Mouse (Mus musculus) intestine, embryonic 15.5 days (tissue): ENCODE measurements around the gene Rae1. TPM values are rescaled to one million over a fixed set of nuclear protein-coding genes. Genes with fewer than 3 reads are reported as not detected.

Experiments used
- ATAC-seq: fragments of 200-750 bp; cut with Nextera tagmentation; 2 replicates; pipeline ENCODE4 v1.8.0; 2017; ENCODE audit warnings: moderate TSS enrichment, moderate library complexity
- H3K27ac ChIP-seq: fragments of 300-500 bp; sonication (generic); 2 replicates; pipeline ENCODE4 v1.5.1; 2015; ENCODE audit warnings: mild to moderate bottlenecking, inconsistent platforms
- H3K27me3 ChIP-seq: fragments of 300-500 bp; sonication (generic); replicated peaks from 2 replicates; pipeline ENCODE4 v1.6.1; 2015; ENCODE audit warnings: inconsistent platforms
- H3K36me3 ChIP-seq: fragments of 300-500 bp; sonication (generic); 2 replicates; pipeline ENCODE4 v1.6.1; 2015; ENCODE audit warnings: inconsistent platforms
- H3K4me1 ChIP-seq: fragments of 300-500 bp; sonication (generic); replicated peaks from 2 replicates; pipeline ENCODE4 v1.6.1; 2015; ENCODE audit warnings: inconsistent platforms
- H3K4me2 ChIP-seq: fragments of 300-500 bp; sonication (generic); replicated peaks from 2 replicates; pipeline ENCODE4 v1.6.1; 2015; ENCODE audit warnings: mild to moderate bottlenecking, inconsistent platforms
- H3K4me3 ChIP-seq: fragments of 300-500 bp; sonication (generic); replicated peaks from 2 replicates; pipeline ENCODE4 v1.5.1; 2015; ENCODE audit warnings: inconsistent platforms
- H3K9ac ChIP-seq: fragments of 300-500 bp; sonication (generic); 2 replicates; pipeline ENCODE4 v1.6.1; 2015; ENCODE audit warnings: inconsistent platforms
- H3K9me3 ChIP-seq: fragments of 300-500 bp; sonication (generic); 2 replicates; pipeline ENCODE4 v1.6.1; 2016; ENCODE audit warnings: inconsistent platforms
- WGBS: fragments of 180-500 bp; shearing (Covaris S2); methylation state at CpG from one replicate; pipeline ENCODE4 v1.1.7; 2015; 5-methylcytosine and 5-hydroxymethylcytosine counted together
- polyA plus RNA-seq: library from polyadenylated mRNA; unstranded; fragments of >200 nt; fragmentation: Nextera tagmentation; extraction: Ambion mirVana; gene quantifications from 2 replicates; pipeline ENCODE4 v1.2.1, GENCODE M21; 2015

Rae1 gene
- polyA plus RNA-seq, 1 experiment from 2014 or later, result 131 TPM

DNA sequence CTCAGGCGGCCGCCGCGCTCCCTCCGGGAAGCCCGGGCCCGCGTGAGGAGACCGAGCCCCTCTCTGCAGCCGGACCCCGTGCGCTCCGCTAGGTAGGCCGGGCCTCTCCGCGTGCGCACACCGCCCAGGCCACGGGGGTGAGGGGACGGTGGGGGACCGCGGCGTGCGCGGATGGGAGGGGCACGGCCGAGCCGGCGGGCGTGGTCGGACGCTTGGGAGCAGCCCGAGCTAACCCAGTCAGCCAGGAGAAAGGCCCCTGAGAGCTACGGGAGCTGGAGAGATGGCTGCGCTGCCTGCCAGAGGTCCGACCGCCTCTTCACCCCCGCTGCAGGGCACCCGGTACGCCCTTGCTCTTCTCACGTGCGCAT lies 352 bp downstream of the Rae1 start:
- ATAC-seq, result peak; percentile 95
- Histone ChIP-seq H3K36me3 (peaks cover 19% of the 10 kb centered on the region; the same call in 1 of the 2 replicates), H3K9me3 (no peaks in the 10 kb centered on the region), H3K9ac (peak overlapping the region; percentile 91), H3K27ac (peak overlapping the region; percentile 92), H3K4me2 (peak overlapping the region; percentile 78), H3K27me3 (no peaks in the 10 kb centered on the region), H3K4me3 (peak overlapping the region; percentile 95), H3K4me1 (peaks cover 13% of the 10 kb centered on the region)
- under 1% methylated on average over 42 of the region's 42 CpGs for WGBS

DNA sequence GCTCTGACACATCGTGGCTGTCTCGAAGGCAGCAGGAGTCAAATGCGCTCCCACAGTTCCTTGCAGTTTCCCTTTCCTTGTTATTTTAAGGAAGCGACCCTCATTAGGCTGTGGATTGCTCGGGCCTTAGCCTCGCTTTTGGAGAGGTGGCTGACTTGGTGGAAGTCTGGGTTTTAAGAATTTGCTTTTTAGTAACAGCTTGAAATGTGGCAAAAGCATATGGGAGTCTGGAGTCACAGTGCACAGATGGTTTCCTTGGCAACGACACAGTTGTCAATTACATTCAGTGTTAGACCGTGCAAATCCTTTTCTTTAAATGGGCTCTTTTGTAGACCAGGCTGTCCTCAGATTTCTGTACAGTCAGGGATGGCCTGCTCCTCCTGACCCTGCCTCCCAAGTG lies 1.0 kb downstream of the Rae1 start:
- WGBS, result 15% methylated on average over 8 of the region's 8 CpGs
- no peak overlapping the region for H3K27ac ChIP-seq
- H3K9me3 ChIP-seq, result no peaks in the 10 kb centered on the region
- H3K9ac ChIP-seq, result peak overlapping the region; percentile 91
- H3K36me3 ChIP-seq, result peaks cover 22% of the 10 kb centered on the region; the same call in 1 of the 2 replicates
- peak overlapping the region; percentile 78 for H3K4me2 ChIP-seq
- H3K4me1 ChIP-seq, result peaks cover 13% of the 10 kb centered on the region
- H3K4me3 ChIP-seq, result peak overlapping the region; percentile 95
- H3K27me3 ChIP-seq, result no peaks in the 10 kb centered on the region
- ATAC-seq, result no peak

DNA sequence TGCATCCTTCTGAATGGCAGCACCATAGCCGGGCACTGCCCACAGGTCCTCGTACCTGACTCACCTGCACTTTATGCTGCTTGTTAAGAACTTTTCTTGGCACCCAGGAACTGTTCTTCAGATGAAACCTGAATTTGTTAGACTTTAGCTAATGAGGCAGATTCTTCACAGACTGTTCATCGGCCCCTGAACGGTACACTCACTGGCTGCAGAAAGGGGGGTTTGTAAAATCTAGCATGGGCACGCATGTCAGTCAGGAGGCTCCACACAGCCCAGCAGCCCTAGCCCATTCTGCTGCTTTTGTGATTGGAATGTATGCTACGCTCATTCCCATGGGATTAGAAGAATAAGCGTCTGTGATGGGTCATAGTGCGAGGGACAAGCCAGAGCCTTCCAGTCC lies 3.8 kb downstream of the Rae1 start:
- Histone ChIP-seq H3K36me3 (peaks cover 48% of the 10 kb centered on the region), H3K4me2 (no peak overlapping the region), H3K27ac (no peak overlapping the region), H3K27me3 (no peaks in the 10 kb centered on the region), H3K9me3 (no peaks in the 10 kb centered on the region), H3K4me1 (peaks cover 13% of the 10 kb centered on the region), H3K9ac (no peak overlapping the region), H3K4me3 (no peak overlapping the region)
- 90% methylated on average over 8 of the region's 8 CpGs for WGBS
- no peak for ATAC-seq

DNA sequence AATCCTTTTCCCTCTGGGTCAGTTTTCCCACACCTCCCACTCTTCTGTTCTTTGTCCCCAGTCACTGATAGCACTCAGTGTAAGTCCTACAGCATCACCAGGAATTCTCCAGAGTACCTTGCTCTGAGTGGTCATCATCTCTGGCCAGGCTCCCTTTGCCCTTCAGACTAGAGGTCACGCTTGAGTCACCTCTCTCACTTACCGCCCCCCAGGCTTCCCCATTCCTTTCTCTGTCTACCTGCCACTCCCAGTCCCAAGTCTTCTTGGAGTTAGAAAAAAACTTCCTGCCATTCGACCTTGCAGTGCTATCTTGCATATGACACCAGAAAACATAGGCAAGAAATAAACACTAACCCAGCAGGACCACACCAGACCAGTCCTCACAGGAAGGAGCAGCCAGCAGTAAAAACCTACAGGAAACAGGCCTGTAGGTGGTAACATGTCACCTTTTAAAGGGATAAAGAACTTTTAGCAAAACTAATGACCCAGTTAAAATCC lies 10.4 kb downstream of the Rae1 start:
- Histone ChIP-seq H3K9me3 (no peaks in the 10 kb centered on the region), H3K4me3 (no peak overlapping the region), H3K27me3 (no peaks in the 10 kb centered on the region), H3K27ac (no peak overlapping the region), H3K4me1 (no peaks in the 10 kb centered on the region), H3K36me3 (peaks cover 80% of the 10 kb centered on the region), H3K4me2 (no peak overlapping the region), H3K9ac (no peak overlapping the region)
- WGBS, result 74% methylated on average over 3 of the region's 3 CpGs
- peak; percentile 47; the same call in 1 of the 2 replicates for ATAC-seq

DNA sequence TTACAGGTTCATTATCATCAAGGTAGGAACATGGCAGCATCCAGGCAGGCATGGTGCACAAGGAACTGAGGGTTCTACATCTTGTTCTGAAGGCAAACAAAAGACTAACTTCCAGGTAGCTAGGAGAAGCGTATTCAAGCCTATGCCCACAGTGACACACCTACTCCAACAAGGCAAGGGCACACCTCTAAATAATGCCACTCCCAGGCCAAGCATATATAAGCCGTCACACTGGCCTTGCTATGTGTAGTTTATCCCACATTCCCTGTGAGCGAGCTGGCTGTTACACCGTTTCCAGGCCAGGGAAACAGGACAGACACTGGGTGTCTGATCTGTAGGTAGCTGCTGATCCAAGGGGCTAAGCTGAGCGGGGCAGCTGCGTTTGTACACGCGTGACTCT lies 11.5 kb downstream of the Rae1 start:
- Histone ChIP-seq H3K9ac (no peak overlapping the region), H3K4me3 (no peak overlapping the region), H3K4me1 (no peaks in the 10 kb centered on the region), H3K27ac (no peak overlapping the region), H3K36me3 (peaks cover 75% of the 10 kb centered on the region), H3K9me3 (no peaks in the 10 kb centered on the region), H3K27me3 (no peaks in the 10 kb centered on the region), H3K4me2 (no peak overlapping the region)
- 90% methylated on average over 8 of the region's 8 CpGs for WGBS
- no peak for ATAC-seq

DNA sequence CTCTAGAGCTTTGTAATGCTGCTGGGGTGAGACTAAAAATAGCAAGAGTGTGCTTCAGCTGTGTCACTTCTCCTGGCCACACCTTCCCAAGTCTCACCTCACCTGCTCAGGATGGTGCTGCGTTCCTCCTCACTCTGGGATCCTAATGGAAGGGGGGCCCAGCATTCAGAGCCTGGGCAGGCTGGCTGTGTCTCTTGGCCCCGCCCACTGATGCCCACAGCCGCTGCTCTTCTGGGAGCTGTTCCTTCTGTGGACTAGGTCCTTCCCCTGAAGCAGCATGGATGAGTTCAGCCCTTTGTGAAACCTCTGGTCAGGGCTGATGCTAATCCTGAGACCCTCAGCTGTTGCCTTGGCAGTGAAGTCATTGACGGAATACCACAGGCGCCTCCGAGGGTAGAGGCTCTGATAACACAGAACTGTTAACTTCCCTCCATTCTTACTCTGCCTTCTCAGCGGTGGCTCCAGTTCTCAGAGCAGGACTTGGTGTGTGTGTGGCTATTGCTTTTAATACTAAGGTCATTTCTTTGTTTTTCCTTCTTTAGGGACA lies 14.9 kb downstream of the Rae1 start:
- no peak overlapping the region for H3K27ac ChIP-seq
- peaks cover 12% of the 10 kb centered on the region for H3K4me1 ChIP-seq
- no peaks in the 10 kb centered on the region for H3K27me3 ChIP-seq
- H3K9me3 ChIP-seq, result no peaks in the 10 kb centered on the region
- no peak for ATAC-seq
- H3K4me3 ChIP-seq, result no peak overlapping the region
- WGBS, result 76% methylated on average over 7 of the region's 7 CpGs
- no peak overlapping the region for H3K4me2 ChIP-seq
- no peak overlapping the region for H3K9ac ChIP-seq
- H3K36me3 ChIP-seq, result peaks cover 47% of the 10 kb centered on the region

DNA sequence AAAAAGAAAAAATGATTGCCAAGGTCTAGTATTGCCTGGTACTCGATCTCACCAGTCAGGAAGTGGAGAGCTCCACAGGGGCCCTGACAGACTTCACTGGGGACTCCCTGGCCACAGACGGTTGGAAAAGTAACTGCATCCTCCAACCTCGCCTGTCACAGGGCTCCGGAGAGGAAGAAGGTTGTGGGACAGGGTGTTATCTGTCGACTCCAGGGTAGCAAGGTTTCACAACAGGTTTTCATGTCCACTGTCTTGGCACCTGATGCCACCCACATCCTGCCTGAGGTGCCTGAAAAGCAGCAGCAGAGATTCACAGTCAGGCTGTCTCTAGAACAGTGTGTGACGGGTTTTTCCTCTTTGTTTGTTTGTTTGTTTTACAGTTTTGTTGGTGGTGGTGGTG lies 18.0 kb downstream of the Rae1 start:
- ATAC-seq, result no peak
- H3K4me3 ChIP-seq, result no peak overlapping the region
- H3K4me2 ChIP-seq, result no peak overlapping the region
- 44% methylated on average over 6 of the region's 6 CpGs for WGBS
- H3K4me1 ChIP-seq, result peaks cover 25% of the 10 kb centered on the region
- no peak overlapping the region for H3K9ac ChIP-seq
- H3K27me3 ChIP-seq, result 0 out of 2 replicates have a peak, but pooled peaks cover 4% of the 10 kb centered on the region
- peaks cover 20% of the 10 kb centered on the region for H3K36me3 ChIP-seq
- no peaks in the 10 kb centered on the region for H3K9me3 ChIP-seq
- H3K27ac ChIP-seq, result no peak overlapping the region

DNA sequence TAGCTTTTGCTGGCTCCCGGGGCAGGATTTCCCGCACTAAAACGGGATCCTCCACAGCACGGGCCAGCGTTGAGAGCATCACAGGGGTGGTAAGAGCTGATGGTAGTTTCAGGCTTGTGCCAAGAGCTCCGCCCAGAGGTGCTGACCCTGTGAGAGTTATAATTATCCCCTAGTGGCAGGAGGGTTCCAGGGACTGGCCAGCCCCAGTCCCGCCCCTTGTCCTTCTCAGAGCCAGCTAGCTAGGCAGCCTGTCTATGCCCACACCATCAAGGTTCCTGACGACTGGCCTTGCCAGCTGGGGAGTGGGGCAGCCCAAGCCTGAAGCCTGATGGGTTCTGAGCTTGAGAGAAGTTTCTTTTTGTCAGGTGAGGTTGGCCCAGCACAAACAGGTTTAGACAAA lies 18.7 kb downstream of the Rae1 start:
- whole genome bisulfite sequencing, result 31% methylated on average over 8 of the region's 8 CpGs
- Histone ChIP-seq H3K4me1 (peaks cover 31% of the 10 kb centered on the region), H3K9me3 (no peaks in the 10 kb centered on the region), H3K27me3 (0 out of 2 replicates have a peak, but pooled peaks cover 4% of the 10 kb centered on the region), H3K4me2 (no peak overlapping the region), H3K36me3 (peaks cover 14% of the 10 kb centered on the region), H3K9ac (no peak overlapping the region), H3K4me3 (no peak overlapping the region), H3K27ac (no peak overlapping the region)
- ATAC-seq, result no peak

DNA sequence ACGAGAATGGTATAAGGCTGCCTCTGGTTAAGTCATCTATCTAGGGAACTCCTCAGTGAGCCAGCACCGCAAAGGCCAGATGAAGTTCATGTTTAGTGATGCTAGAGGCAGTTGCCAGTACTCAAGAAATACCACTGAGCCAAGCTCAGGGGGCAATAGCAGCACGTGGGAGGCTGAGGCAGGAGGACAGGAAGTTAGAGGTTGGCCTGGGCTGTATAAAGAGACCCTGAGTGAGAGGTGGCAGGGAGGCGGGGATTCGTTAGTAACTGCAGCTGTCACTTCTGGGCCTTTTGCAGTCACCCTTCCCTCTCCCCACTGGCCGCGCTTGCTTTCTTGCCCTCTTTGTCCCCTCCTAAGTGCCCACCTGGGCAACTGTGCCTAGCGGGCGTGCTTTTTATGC lies 19.4 kb downstream of the Rae1 start:
- H3K4me1 ChIP-seq, result peaks cover 37% of the 10 kb centered on the region
- peak overlapping the region; percentile 90 for H3K4me2 ChIP-seq
- peak overlapping the region; percentile 38 for H3K4me3 ChIP-seq
- peaks cover 7% of the 10 kb centered on the region; the same call in 1 of the 2 replicates for H3K36me3 ChIP-seq
- H3K9ac ChIP-seq, result peak overlapping the region; percentile 51
- H3K27ac ChIP-seq, result no peak overlapping the region
- H3K9me3 ChIP-seq, result no peaks in the 10 kb centered on the region
- 0 out of 2 replicates have a peak, but pooled peaks cover 4% of the 10 kb centered on the region for H3K27me3 ChIP-seq
- WGBS, result 21% methylated on average over 9 of the region's 9 CpGs
- no peak for ATAC-seq

DNA sequence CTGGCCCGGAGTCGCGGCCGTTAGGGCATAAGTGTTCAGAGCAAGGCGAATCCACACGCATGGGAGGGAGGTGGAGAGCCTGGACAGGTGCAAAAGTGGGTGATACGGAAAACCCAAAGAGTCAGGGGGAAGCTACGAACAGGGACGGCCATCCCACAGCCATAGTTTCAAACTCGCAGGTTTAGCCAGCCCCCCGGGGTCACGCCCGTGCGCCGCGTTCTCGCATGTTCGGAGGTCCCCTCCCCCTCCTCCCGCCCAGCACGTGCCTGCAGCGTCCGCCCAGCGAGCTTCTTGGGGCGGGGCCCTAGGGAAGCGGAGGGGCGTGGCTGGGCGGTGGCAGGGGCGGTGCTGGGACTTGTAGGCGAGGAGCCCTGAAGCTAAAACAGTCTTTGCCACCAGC lies 19.9 kb downstream of the Rae1 start:
- peaks cover 42% of the 10 kb centered on the region for H3K4me1 ChIP-seq
- peak overlapping the region; percentile 51 for H3K9ac ChIP-seq

DNA sequence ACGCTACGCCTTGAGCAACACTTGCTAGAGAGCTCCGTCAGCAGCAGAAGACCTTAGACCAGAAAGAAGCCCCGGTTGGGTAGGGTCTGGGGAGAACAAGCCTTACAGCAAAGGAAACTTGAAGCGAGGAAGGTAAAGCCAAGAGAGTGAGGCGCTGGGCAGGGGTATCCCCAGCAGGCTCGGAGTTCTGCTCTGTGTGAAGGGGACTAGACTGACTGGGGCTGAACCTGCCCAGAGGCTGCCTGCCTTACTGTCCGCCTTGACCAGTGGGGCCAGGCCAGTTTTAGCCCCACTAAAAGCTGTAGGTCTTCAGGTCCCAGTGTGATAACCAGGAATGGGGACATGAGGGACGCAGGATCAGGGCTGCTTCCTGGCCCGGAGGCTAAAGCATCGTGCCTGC lies 20.5 kb downstream of the Rae1 start, which contains the start of gene Rbm38:
Gene Rbm38, plus strand, starts transcription at position 69 of the 400 bp plus-strand sequence.
- WGBS, result 42% methylated on average over 11 of the region's 11 CpGs
- H3K4me1 ChIP-seq, result peaks cover 48% of the 10 kb centered on the region
- 0 out of 2 replicates have a peak, but pooled peaks cover 4% of the 10 kb centered on the region for H3K27me3 ChIP-seq
- no peak for ATAC-seq
- peak within 1 kb of the TSS; percentile 83 for H3K4me3 ChIP-seq
- no peak within 1 kb of the TSS for H3K27ac ChIP-seq
- no peaks in the 10 kb centered on the region for H3K9me3 ChIP-seq
- no peaks in the 10 kb centered on the region for H3K36me3 ChIP-seq
- H3K9ac ChIP-seq, result peak within 1 kb of the TSS; percentile 51
- peak within 1 kb of the TSS; percentile 90 for H3K4me2 ChIP-seq

More for the DNA sequence above, 19.9 kb downstream of the Rae1 start:
- Histone ChIP-seq H3K36me3 (peaks cover 2% of the 10 kb centered on the region; the same call in 1 of the 2 replicates), H3K4me2 (peak overlapping the region; percentile 90), H3K27ac (no peak overlapping the region), H3K9me3 (no peaks in the 10 kb centered on the region), H3K27me3 (0 out of 2 replicates have a peak, but pooled peaks cover 4% of the 10 kb centered on the region), H3K4me3 (peak overlapping the region; percentile 38)
- under 1% methylated on average over 29 of the region's 29 CpGs for WGBS
- ATAC-seq, result peak; percentile 80

DNA sequence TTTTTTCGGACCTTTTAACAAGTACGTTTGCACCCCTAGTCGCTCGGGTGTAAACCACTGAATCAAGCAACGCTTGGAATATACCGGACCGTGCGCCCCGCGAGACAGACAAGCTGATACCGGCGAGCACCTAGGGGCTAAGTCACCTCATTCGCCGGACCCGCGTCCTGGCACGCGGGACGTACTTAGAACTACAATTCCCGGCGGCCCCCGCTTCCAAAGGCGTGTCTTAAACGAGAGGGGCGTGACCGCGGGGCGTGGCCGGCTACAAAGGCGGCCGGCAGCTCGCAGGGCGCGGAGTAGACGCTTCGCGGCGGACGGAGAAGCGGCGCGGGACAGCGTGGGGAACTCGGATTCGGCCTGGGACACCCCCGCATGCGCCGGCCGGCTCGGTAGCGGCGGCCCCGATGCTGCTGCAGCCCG lies 21.7 kb downstream of the Rae1 start:
- peak overlapping the region; percentile 82 for H3K4me2 ChIP-seq
- H3K4me1 ChIP-seq, result peaks cover 60% of the 10 kb centered on the region
- 0 out of 2 replicates have a peak overlapping the region, but pooled peaks have one; percentile 56 for H3K27ac ChIP-seq
- no peaks in the 10 kb centered on the region for H3K36me3 ChIP-seq
- 0 out of 2 replicates have a peak, but pooled peaks cover 4% of the 10 kb centered on the region for H3K27me3 ChIP-seq
- no peaks in the 10 kb centered on the region for H3K9me3 ChIP-seq
- H3K9ac ChIP-seq, result peak overlapping the region; percentile 69
- WGBS, result under 1% methylated on average over 54 of the region's 54 CpGs
- peak; percentile 75 for ATAC-seq
- H3K4me3 ChIP-seq, result peak overlapping the region; percentile 83
